Mouse (Mus musculus) myocyte (in vitro differentiated cells): ENCODE measurements around the gene Gm853.

Experiments
- MAX ChIP-seq: IDR thresholded peaks from one replicate; pipeline ENCODE4 v1.6.1; 2011; ENCODE audit warnings: low read depth, mild to moderate bottlenecking, control low read depth
- TCF12 ChIP-seq: IDR thresholded peaks from one replicate; pipeline ENCODE4 v1.6.1; 2011; ENCODE audit warnings: mild to moderate bottlenecking, control low read depth; ENCODE audit not compliant: poor library complexity, insufficient read depth, severe bottlenecking
- USF1 ChIP-seq: IDR thresholded peaks from one replicate; pipeline ENCODE4 v1.6.1; 2011; ENCODE audit warnings: low read depth, mild to moderate bottlenecking, control low read depth, moderate library complexity

DNA sequence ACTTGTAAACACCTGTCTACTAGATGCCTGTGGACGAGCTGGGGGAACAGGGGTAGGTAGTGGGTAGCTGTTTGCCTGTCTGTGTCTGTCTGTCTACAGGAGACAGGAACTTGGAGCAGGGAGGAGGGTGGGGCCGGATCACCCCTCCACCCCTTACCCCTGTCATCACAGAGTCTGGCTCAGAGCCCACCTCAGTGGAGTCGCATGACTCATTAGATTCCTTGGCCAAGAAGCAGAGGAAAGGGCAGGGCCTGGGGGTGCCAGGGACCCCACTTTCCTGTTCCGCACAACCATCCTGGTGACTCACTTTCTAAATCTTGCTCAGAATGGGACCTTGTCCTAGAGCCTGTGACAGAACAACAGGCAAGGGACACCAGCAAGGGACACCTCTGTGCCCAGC is 45.1 kb downstream of the Gm853 start:
- TF ChIP-seq USF1 (no peak), TCF12 (no peak), MAX (no peak)
